Mouse (Mus musculus) heart, adult 2 months (tissue): ENCODE measurements around the gene Col6a2. TPM values are rescaled to one million over a fixed set of nuclear protein-coding genes. Genes with fewer than 3 reads are reported as not detected.

ENCODE experiments used
- DNase-seq, 2 experiments: peaks; one replicate each; pipeline ENCODE4 v3.0.0; 2021
- H3K27ac ChIP-seq: fragments of 200-600 bp; 2 replicates; pipeline ENCODE4 v1.8.1; 2022
- H3K27me3 ChIP-seq: fragments of 200-500 bp; 2 replicates; pipeline ENCODE4 v1.6.1; 2012; ENCODE audit warnings: mild to moderate bottlenecking, low read length, inconsistent platforms, mixed read lengths; ENCODE audit not compliant: control insufficient read depth, insufficient read depth
- H3K36me3 ChIP-seq: fragments of 200-500 bp; 2 replicates; pipeline ENCODE4 v1.6.1; 2012; ENCODE audit warnings: low read length, inconsistent platforms; ENCODE audit not compliant: control insufficient read depth, insufficient read depth
- H3K4me1 ChIP-seq: fragments of 200-500 bp; 2 replicates; pipeline ENCODE4 v1.6.1; 2011; ENCODE audit warnings: low read length; ENCODE audit not compliant: control insufficient read depth, insufficient read depth
- H3K4me3 ChIP-seq: fragments of 200-600 bp; 2 replicates; pipeline ENCODE4 v1.8.1; 2022
- H3K79me2 ChIP-seq: fragments of 200-500 bp; replicated peaks from 2 replicates; pipeline ENCODE4 v1.6.1; 2012; ENCODE audit warnings: mild to moderate bottlenecking, inconsistent platforms, low read length, moderate library complexity, mixed read lengths; ENCODE audit not compliant: control insufficient read depth, insufficient read depth
- H3K9ac ChIP-seq: fragments of 200-500 bp; 2 replicates; pipeline ENCODE4 v1.6.1; 2012; ENCODE audit warnings: low read depth, mild to moderate bottlenecking, control low read depth, inconsistent platforms, low read length, mixed read lengths
- CTCF ChIP-seq: fragments of 200-600 bp; IDR thresholded peaks from 2 replicates; pipeline ENCODE4 v1.8.1; 2022; ENCODE audit warnings: antibody characterized with exemption, mild to moderate bottlenecking, moderate library complexity
- EP300 ChIP-seq: fragments of 200-500 bp; IDR thresholded peaks from 2 replicates; pipeline ENCODE4 v1.6.1; 2011; ENCODE audit warnings: low read depth, low read length, control low read depth; ENCODE audit not compliant: insufficient read depth
- POLR2A ChIP-seq: fragments of 200-500 bp; IDR thresholded peaks from 2 replicates; pipeline ENCODE4 v1.6.1; 2011; ENCODE audit warnings: mild to moderate bottlenecking, low read depth, low read length, control low read depth; ENCODE audit not compliant: insufficient read depth
- WGBS: fragments of 180-500 bp; shearing (Covaris S2); methylation state at CpG from one replicate; pipeline ENCODE4 v1.1.7; 2018; 5-methylcytosine and 5-hydroxymethylcytosine counted together
- intact Hi-C: fragments of 180-260 bp; cut with DNase I; formaldehyde crosslinking; loops from one replicate; pipeline ENCODE4 v1.15.1; 2025
- polyA plus RNA-seq: library from polyadenylated mRNA; depleted of rRNA; stranded (reverse); fragments of >200 nt; gene quantifications from 2 replicates; pipeline ENCODE4 v1.2.3, GENCODE M21; 2012; rRNA removed
- total RNA-seq, 2 experiments: library from RNA; stranded (reverse); gene quantifications; 2 replicates each; pipeline ENCODE4 v1.2.3; 2021

Gene Col6a2
- total and polyA plus RNA-seq, 3 experiments, result 36.0 to 70.2 (median 65.5) TPM

DNA sequence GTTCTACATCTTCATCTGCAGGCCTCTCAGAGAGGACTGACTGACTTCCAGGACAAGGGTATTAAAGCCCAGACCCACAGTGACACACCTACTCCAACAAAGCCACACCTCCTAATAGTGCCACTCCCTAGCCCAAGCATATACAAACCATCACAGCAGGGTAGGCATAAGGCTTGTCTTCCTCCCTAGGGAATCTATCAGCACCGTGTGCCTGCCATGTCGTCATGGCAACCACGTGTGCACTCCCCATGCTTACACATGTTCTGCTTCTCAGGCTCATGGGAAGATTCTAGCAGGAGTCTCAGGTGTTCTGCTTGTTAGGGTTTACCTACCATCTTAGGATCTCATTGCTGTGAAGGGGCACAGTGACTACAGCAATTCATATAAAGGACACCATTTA is 71.9 kb downstream of the Col6a2 start:
- H3K4me1 ChIP-seq, result no peaks in the 10 kb centered on the region
- WGBS, result 67% methylated on average over 3 of the region's 3 CpGs
- no peak overlapping the region for H3K27ac ChIP-seq
- intact Hi-C loops, result loop anchor here (2.0 kb wide), 1 partner anchor 183 kb away; no protein-coding TSS in a partner anchor
- H3K4me3 ChIP-seq, result no peak overlapping the region
- no peak for DNase-seq
- no peaks in the 10 kb centered on the region for H3K36me3 ChIP-seq
- H3K79me2 ChIP-seq, result no peaks in the 10 kb centered on the region
- H3K27me3 ChIP-seq, result no peaks in the 10 kb centered on the region
- no peak overlapping the region for H3K9ac ChIP-seq
- TF ChIP-seq CTCF (no peak), EP300 (no peak), POLR2A (no peak)

DNA sequence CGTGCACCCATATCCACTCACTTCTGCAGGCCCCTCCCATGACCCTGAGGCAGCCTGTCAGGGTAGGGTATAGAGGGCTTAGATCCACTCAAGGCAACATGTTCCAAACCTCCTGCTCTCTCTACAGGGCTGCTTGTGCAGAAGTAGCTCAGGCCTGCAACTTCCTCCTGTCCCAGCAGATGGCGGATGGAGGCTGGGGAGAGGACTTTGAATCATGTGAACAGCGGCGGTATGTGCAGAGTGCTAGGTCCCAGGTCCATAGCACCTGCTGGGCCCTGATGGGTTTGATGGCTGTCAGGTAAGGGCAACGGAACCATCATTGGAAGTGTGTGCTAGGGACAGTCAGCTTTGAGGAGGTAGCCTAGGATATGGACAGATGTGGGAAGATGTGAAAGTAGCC is 73.0 kb downstream of the Col6a2 start:
- Histone ChIP-seq H3K36me3 (no peaks in the 10 kb centered on the region), H3K27ac (no peak overlapping the region), H3K4me1 (no peaks in the 10 kb centered on the region), H3K79me2 (no peaks in the 10 kb centered on the region), H3K9ac (no peak overlapping the region), H3K4me3 (no peak overlapping the region), H3K27me3 (no peaks in the 10 kb centered on the region)
- intact Hi-C loops, result loop anchor here (2.0 kb wide), 1 partner anchor 184 kb away; no protein-coding TSS in a partner anchor
- DNase-seq, result no peak
- no peak for TF ChIP-seq POLR2A
- TF ChIP-seq CTCF, result peak; percentile 54
- WGBS, result 89% methylated on average over 5 of the region's 5 CpGs

DNA sequence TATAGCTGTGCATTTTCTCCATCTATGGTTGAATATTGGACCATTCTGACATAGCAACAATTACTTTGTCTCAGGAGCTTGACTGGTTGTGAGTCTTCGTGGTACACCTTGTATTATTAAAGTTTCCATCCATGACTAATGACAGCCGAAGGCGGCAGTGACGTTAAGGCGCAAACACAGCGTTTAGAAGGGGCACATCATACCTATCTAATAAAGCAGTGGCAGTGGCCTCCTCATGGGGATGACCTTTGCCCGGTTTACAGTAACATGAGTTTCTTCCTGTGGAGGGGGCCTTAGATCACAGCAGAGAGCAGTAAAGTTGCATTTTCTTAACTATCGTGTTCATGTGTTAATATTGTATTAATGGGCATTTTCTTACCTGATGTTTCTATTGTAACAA is 75.2 kb downstream of the Col6a2 start:
- H3K9ac ChIP-seq, result no peak overlapping the region
- H3K4me3 ChIP-seq, result no peak overlapping the region
- no peak for DNase-seq
- no peaks in the 10 kb centered on the region for H3K27me3 ChIP-seq
- no peak for TF ChIP-seq EP300
- no peak for TF ChIP-seq CTCF
- TF ChIP-seq POLR2A, result no peak
- H3K36me3 ChIP-seq, result no peaks in the 10 kb centered on the region
- intact Hi-C loops, result no loop called here
- H3K79me2 ChIP-seq, result no peaks in the 10 kb centered on the region
- no peak overlapping the region for H3K27ac ChIP-seq
- WGBS, result 91% methylated on average over 8 of the region's 8 CpGs
- no peaks in the 10 kb centered on the region for H3K4me1 ChIP-seq

DNA sequence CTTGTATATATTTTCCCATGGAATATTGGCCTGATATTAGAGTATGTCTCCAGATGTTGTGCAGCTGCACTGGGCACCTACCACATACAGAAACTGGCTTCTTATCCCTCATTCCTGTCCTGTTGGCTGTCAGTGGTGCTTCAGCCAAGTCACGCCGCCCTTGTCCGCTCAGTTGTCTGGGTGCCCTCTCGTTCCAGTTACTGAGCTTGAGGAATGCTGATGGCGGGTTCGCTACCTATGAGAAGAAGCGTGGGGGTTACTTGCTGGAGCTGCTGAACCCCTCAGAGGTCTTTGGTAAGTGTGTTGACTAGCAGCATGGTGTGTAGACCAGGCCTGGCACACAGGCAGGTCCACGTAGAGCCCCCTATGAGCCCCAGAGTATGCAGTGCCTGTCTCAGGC is 76.9 kb downstream of the Col6a2 start:
- 89% methylated on average over 8 of the region's 8 CpGs for WGBS
- Histone ChIP-seq H3K9ac (no peak overlapping the region), H3K4me3 (no peak overlapping the region), H3K36me3 (no peaks in the 10 kb centered on the region), H3K79me2 (no peaks in the 10 kb centered on the region), H3K4me1 (no peaks in the 10 kb centered on the region), H3K27ac (no peak overlapping the region), H3K27me3 (no peaks in the 10 kb centered on the region)
- no peak for DNase-seq
- intact Hi-C loops, result no loop called here
- TF ChIP-seq EP300, result no peak
- TF ChIP-seq CTCF, result no peak
- TF ChIP-seq POLR2A, result no peak

Other genes starting within 250 kb of the Col6a2 start
- not detected for gene AC141477.1, start 183.2 kb downstream of the Col6a2 start, total RNA-seq
- gene AC141477.1, start 183.2 kb downstream of the Col6a2 start, polyA plus RNA-seq, result not detected in 2 replicates
- 10 to 100 TPM; 42.2 to 56.7 TPM for gene Pcnt, start 180.8 kb downstream of the Col6a2 start, total RNA-seq
- gene Pcnt, start 180.8 kb downstream of the Col6a2 start, polyA plus RNA-seq, result 27.4 and 43.0 TPM in 2 replicates
- under 1 TPM in 1 of 2 experiments, not detected in 1; 0.20 TPM for gene 2610028H24Rik, start 174.5 kb downstream of the Col6a2 start, total RNA-seq
- gene 2610028H24Rik, start 174.5 kb downstream of the Col6a2 start, polyA plus RNA-seq, result 0.47 and 1.8 TPM in 2 replicates
- gene Mcm3ap, start 154.7 kb downstream of the Col6a2 start, total RNA-seq, result 10 to 100 TPM; 21.4 to 24.9 TPM
- 14.7 and 25.3 TPM in 2 replicates for gene Mcm3ap, start 154.7 kb downstream of the Col6a2 start, polyA plus RNA-seq
- 1 to 10 TPM; 3.5 to 3.7 TPM for gene Ybey, start 154.5 kb downstream of the Col6a2 start, total RNA-seq
- 2.2 and 3.7 TPM in 2 replicates for gene Ybey, start 154.5 kb downstream of the Col6a2 start, polyA plus RNA-seq
- gene Lss, start 92.0 kb downstream of the Col6a2 start, total RNA-seq, result 1 to 10 TPM; 6.6 to 7.5 TPM
- 4.7 and 6.1 TPM in 2 replicates for gene Lss, start 92.0 kb downstream of the Col6a2 start, polyA plus RNA-seq
- not detected for gene Spatc1l, start 61.4 kb downstream of the Col6a2 start, total RNA-seq
- gene Spatc1l, start 61.4 kb downstream of the Col6a2 start, polyA plus RNA-seq, result 0.10 and 0.12 TPM in 2 replicates
- not detected for gene Ftcd, start 48.0 kb downstream of the Col6a2 start, total RNA-seq
- gene Ftcd, start 48.0 kb downstream of the Col6a2 start, polyA plus RNA-seq, result 0.12 TPM in 1 of 2 replicates, not detected in the other
- gene Col6a1, start 102.5 kb upstream of the Col6a2 start, total RNA-seq, result 10 to 100 TPM; 30.5 to 52.4 TPM
- gene Col6a1, start 102.5 kb upstream of the Col6a2 start, polyA plus RNA-seq, result 75.5 and 95.3 TPM in 2 replicates